Mouse (Mus musculus) ES-Bruce4 (cell line): ENCODE measurements around the gene Clba1. TPM values are rescaled to one million over a fixed set of nuclear protein-coding genes. Genes with fewer than 3 reads are reported as not detected.

ENCODE experiments used
- H3K27ac ChIP-seq: 2 replicates; pipeline ENCODE4 v1.5.1; 2012; ENCODE audit warnings: low read length, inconsistent platforms; ENCODE audit not compliant: insufficient read depth
- H3K27me3 ChIP-seq: 2 replicates; pipeline ENCODE4 v1.6.1; 2012; ENCODE audit warnings: mild to moderate bottlenecking, low read length, inconsistent platforms; ENCODE audit not compliant: control insufficient read depth, poor library complexity, insufficient read depth, severe bottlenecking
- H3K36me3 ChIP-seq: 2 replicates; pipeline ENCODE4 v1.6.1; 2012; ENCODE audit warnings: inconsistent platforms, mild to moderate bottlenecking, low read length, moderate library complexity; ENCODE audit not compliant: control insufficient read depth, poor library complexity, insufficient read depth, severe bottlenecking
- H3K4me1 ChIP-seq: one replicate; pipeline ENCODE4 v1.8.1; 2011; ENCODE audit warnings: low read length; ENCODE audit not compliant: control insufficient read depth, insufficient read depth
- H3K4me3 ChIP-seq: 2 replicates; pipeline ENCODE4 v1.5.1; 2011; ENCODE audit warnings: low read depth, mild to moderate bottlenecking, low read length
- H3K9ac ChIP-seq: 2 replicates; pipeline ENCODE4 v1.6.1; 2012; ENCODE audit warnings: low read depth, mild to moderate bottlenecking, inconsistent platforms; ENCODE audit not compliant: poor library complexity, severe bottlenecking
- H3K9me3 ChIP-seq: replicated peaks from 2 replicates; pipeline ENCODE4 v1.6.1; 2012; ENCODE audit warnings: mild to moderate bottlenecking, low read length, inconsistent platforms; ENCODE audit not compliant: control insufficient read depth, poor library complexity, insufficient read depth, severe bottlenecking
- CTCF ChIP-seq: IDR thresholded peaks from one replicate; pipeline ENCODE4 v1.8.1; 2011; ENCODE audit warnings: low read depth, low read length
- EP300 ChIP-seq: IDR thresholded peaks from 2 replicates; pipeline ENCODE4 v1.6.1; 2011; ENCODE audit warnings: low read depth, low read length; ENCODE audit not compliant: insufficient read depth
- POLR2A ChIP-seq: IDR thresholded peaks from one replicate; pipeline ENCODE4 v1.8.1; 2011; ENCODE audit warnings: low read length; ENCODE audit not compliant: insufficient read depth
- polyA plus RNA-seq: library from polyadenylated mRNA; stranded (reverse); fragments of >200 nt; gene quantifications from 2 replicates; pipeline ENCODE4 v1.2.4, GENCODE M21; 2011; ENCODE audit warnings: low read depth; ENCODE audit not compliant: missing spikeins, insufficient read depth, insufficient read length

Clba1 gene
- polyA plus RNA-seq, 1 experiment = 7.6 TPM

GRCm38 (mm10) chr12:112825901-112826300 lies 17.2 kb downstream of the Clba1 start:
- no peak overlapping the region for H3K4me3 ChIP-seq
- no peak for TF ChIP-seq CTCF
- no peak for TF ChIP-seq POLR2A
- no peaks in the 10 kb centered on the region for H3K27me3 ChIP-seq
- peaks cover 46% of the 10 kb centered on the region for H3K36me3 ChIP-seq
- H3K9ac ChIP-seq = no peak overlapping the region
- no peaks in the 10 kb centered on the region for H3K9me3 ChIP-seq
- no peak overlapping the region; the same call in 1 of the 2 replicates for H3K27ac ChIP-seq
- H3K4me1 ChIP-seq = peaks cover 7% of the 10 kb centered on the region

GRCm38 (mm10) chr12:112828501-112829243 lies 19.9 kb downstream of the Clba1 start:
- TF ChIP-seq POLR2A (no peak), EP300 (no peak), CTCF (no peak)
- peaks cover 7% of the 10 kb centered on the region for H3K4me1 ChIP-seq
- peak overlapping the region; percentile 71 for H3K27ac ChIP-seq
- no peaks in the 10 kb centered on the region for H3K27me3 ChIP-seq
- H3K4me3 ChIP-seq = peak overlapping the region; percentile 98
- no peaks in the 10 kb centered on the region for H3K9me3 ChIP-seq
- peak overlapping the region; percentile 99 for H3K9ac ChIP-seq
- H3K36me3 ChIP-seq = peaks cover 37% of the 10 kb centered on the region

GRCm38 (mm10) chr12:112829244-112829864 lies 20.6 kb downstream of the Clba1 start, which contains the start of gene Cdca4:
Gene Cdca4 (minus strand): TSS chr12:112829423.
- Histone ChIP-seq H3K4me1 (peaks cover 7% of the 10 kb centered on the region), H3K36me3 (peaks cover 33% of the 10 kb centered on the region), H3K4me3 (peak within 1 kb of the TSS; percentile 98), H3K27ac (peak within 1 kb of the TSS; percentile 71), H3K9ac (peak within 1 kb of the TSS; percentile 99), H3K27me3 (no peaks in the 10 kb centered on the region), H3K9me3 (no peaks in the 10 kb centered on the region)
- TF ChIP-seq CTCF = no peak
- no peak for TF ChIP-seq EP300
- TF ChIP-seq POLR2A = peak; percentile 71

GRCm38 (mm10) chr12:112830141-112830540 lies 21.4 kb downstream of the Clba1 start:
- H3K4me1 ChIP-seq = peaks cover 7% of the 10 kb centered on the region
- H3K9ac ChIP-seq = peak overlapping the region; percentile 79
- peaks cover 29% of the 10 kb centered on the region for H3K36me3 ChIP-seq
- no peaks in the 10 kb centered on the region for H3K27me3 ChIP-seq
- peak overlapping the region; percentile 97 for H3K4me3 ChIP-seq
- no peak for TF ChIP-seq CTCF
- TF ChIP-seq POLR2A = no peak
- TF ChIP-seq EP300 = no peak
- no peaks in the 10 kb centered on the region for H3K9me3 ChIP-seq
- H3K27ac ChIP-seq = 0 out of 2 replicates have a peak overlapping the region, but pooled peaks have one; percentile 13

DNA sequence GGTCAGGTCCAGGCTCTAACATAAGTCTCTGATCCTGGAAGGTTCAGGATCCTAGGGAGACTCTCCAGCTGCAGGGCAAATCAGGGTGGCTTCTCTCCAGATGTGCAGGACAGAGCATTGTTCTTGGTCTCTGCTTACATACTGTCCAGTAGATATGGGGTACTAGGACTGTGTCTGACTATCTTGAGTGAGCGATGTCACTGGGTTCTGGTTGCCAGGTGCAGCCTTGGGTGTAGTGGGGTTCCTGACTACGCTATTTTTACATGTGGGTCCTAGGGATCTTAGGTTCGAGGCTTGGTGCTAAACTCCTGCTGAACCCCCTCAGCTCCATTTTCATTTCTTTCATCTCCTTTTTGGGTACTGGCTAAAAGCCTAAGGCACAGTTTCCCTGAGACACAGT lies 21.8 kb downstream of the Clba1 start:
- Histone ChIP-seq H3K4me1 (peaks cover 7% of the 10 kb centered on the region), H3K27ac (no peak overlapping the region), H3K36me3 (peaks cover 27% of the 10 kb centered on the region), H3K27me3 (no peaks in the 10 kb centered on the region), H3K4me3 (peak overlapping the region; percentile 5; the same call in 1 of the 2 replicates), H3K9ac (peak overlapping the region; percentile 79), H3K9me3 (no peaks in the 10 kb centered on the region)
- TF ChIP-seq CTCF (no peak), POLR2A (no peak), EP300 (no peak)

GRCm38 (mm10) chr12:112832411-112832810 lies 23.7 kb downstream of the Clba1 start:
- Histone ChIP-seq H3K27ac (no peak overlapping the region), H3K4me1 (peaks cover 7% of the 10 kb centered on the region), H3K36me3 (peaks cover 11% of the 10 kb centered on the region), H3K9me3 (no peaks in the 10 kb centered on the region), H3K27me3 (no peaks in the 10 kb centered on the region), H3K4me3 (no peak overlapping the region), H3K9ac (no peak overlapping the region)
- TF ChIP-seq EP300 (no peak), POLR2A (no peak), CTCF (no peak)
